Mouse (Mus musculus) A20 (cell line): ENCODE results near the gene Zmiz2.
"Not testable (repeated sequence)": the region's sequence is repeated elsewhere in the genome, so short reads cannot be mapped to it uniquely, and the experiment has no call there.

Source experiments
- DNase-seq: peaks from one replicate; pipeline ENCODE4 v3.0.0-alpha.2; 2011; ENCODE audit warnings: low read depth, low spot score

The Zmiz2 gene

GRCm38 (mm10) chr11:6388726-6389413 lies at the start of gene Zmiz2:
Zmiz2 (plus strand) TSS chr11:6389074.
- peak; percentile 97 for DNase-seq

- no peak for DNase-seq
Measured at GRCm38 (mm10) chr11:6345956-6346355, 42.9 kb upstream of the Zmiz2 start.

- no peak for DNase-seq
Measured at GRCm38 (mm10) chr11:6346966-6347365, 41.9 kb upstream of the Zmiz2 start.

DNA sequence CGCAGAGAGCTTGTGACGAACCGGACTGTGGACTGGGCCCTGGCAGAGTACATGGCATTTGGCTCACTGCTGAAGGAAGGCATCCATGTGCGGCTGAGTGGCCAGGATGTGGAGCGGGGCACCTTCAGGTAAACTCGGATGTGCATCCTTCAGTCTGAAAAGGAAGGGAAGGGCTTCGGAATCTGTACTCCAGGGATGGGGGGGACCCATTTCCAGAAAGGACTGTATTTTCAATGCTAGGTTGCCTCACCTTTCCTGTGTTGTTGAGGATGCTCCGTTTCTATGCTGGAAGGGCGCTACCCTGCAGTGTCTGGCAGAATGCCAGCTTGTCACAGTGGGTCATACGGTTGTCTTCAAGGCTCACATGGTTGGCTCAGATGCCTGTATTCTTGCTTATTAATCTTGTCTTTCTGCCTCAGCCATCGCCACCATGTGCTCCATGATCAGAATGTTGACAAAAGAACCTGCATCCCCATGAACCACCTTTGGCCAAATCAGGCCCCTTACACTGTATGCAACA lies 40.1 kb upstream of the Zmiz2 start:
- DNase-seq, result no peak

GRCm38 (mm10) chr11:6349586-6349985 lies 39.3 kb upstream of the Zmiz2 start:
- DNase-seq, result no peak

DNA sequence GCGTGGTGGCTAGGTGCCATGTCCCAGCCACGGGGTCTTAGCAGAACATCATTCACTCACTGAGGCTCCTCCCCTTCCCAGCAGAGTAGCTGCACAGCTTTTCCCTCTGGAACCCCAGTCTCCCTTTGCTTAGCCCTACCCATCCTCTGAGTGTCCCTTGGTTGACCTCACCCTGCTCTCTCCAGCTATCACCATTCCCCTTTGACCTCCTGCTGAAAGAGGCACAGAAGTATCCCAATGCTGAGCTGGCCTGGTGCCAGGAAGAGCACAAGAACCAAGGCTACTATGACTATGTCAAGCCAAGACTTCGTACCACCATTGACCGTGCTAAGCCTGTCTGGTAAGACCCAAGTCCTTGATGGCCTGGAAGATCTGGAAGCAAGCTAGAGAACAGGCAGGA lies 33.8 kb upstream of the Zmiz2 start:
- no peak for DNase-seq

GRCm38 (mm10) chr11:6364581-6365275 lies 24.1 kb upstream of the Zmiz2 start:
- no peak for DNase-seq

DNA sequence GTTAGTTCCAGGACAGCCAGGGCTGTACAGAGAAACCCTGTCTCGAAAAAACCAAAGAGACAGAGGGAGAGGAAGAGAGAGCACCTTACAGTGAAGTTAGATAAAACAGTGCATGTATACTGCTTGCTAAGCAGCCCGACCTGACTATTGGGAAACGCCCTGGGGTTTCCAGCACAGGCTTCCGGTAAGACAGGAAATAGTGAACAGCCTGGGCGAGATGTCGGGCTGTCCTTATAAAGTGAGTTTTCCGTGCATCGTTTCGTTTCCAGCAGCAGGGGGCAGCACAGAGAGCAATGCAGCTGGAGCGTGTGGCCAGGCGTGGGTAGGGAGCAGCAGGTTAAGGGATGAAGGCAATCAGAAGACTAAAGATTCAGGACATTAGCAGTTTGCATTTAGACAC lies 23.0 kb upstream of the Zmiz2 start:
- peak; percentile 85 for DNase-seq

GRCm38 (mm10) chr11:6366434-6366833 lies 22.4 kb upstream of the Zmiz2 start:
- no peak for DNase-seq

- no peak for DNase-seq
Measured at GRCm38 (mm10) chr11:6367156-6367555, 21.7 kb upstream of the Zmiz2 start.

DNA sequence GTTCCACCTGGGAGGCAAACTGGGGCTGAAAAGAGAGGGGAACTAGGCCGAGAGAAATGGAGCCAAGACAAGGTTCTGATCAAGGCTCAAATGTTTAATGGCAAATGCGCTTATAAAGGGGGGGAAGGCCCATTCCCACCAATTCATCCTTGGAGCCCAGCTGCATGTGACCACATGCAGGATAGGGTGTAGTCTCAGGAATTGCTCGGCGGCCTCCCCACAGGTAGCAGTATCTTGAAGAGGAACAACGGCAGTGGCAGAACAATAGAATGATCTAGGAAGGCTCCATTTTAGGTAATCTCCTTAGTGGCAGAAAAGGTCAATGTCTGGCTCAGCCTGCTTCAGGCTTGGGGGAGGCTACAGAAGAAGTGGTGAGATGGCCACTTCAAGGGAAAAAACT lies 20.9 kb upstream of the Zmiz2 start:
- DNase-seq, result not testable (repeated sequence)

DNA sequence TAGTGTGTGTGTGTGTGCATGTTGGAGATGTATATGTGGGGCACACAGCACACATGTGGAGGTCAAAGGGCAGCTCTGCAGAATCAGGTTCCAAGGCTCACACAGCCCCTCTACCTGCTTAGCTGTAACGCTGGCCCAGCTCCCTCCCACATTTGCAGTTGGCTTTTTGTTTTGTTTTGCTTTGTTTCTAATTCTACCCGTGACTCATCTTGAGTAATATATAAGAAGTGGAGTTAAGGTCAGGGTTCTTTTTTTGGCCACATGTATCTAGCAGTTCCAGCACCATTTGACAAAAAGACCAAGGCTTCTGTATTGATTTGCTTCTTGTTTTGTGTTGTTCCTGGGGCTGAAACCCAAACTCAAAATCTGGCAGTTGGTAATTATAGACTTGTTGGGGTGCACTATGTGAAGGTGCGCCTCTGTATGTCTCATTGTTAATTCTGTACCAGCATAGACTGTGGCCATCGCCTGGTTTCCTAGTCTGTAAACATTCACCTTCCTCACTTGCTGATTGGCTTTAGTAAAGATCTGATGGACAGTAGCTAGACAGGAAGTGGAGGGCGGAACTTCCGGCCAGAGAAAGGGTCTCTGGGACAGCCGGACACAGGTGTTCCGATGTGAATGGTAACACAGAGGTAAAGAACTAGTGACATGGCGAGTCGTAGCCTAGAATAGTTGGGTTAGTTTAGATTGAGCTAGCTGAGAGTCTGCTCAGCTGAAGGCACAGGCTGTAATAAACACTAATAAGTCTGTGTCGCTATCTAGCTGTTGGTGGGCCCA lies 17.3 kb upstream of the Zmiz2 start:
- no peak for DNase-seq

- no peak for DNase-seq
Measured at GRCm38 (mm10) chr11:6372784-6373183, 16.1 kb upstream of the Zmiz2 start.

DNA sequence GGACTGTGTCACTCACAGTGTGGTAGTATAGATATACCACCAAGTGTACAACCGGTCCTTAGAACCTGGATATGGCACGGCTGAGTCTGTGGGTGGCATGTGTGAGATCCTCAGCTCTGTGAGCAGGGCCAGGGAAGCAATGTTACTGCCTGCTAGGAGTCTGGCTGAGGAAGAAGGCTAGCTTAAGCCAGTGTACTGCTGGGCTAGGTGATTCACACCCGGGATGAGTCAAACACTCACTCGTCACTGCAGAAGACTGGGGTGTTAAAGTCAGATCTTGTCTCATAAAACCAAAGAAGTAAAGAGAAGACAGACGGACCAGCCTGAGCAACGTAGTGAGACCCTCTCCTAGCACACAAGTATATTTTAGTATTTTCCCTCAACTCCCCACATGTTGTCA lies 8.0 kb upstream of the Zmiz2 start:
- no peak for DNase-seq

GRCm38 (mm10) chr11:6388126-6388725 lies 648 bp upstream of the Zmiz2 start:
- no peak for DNase-seq

DNA sequence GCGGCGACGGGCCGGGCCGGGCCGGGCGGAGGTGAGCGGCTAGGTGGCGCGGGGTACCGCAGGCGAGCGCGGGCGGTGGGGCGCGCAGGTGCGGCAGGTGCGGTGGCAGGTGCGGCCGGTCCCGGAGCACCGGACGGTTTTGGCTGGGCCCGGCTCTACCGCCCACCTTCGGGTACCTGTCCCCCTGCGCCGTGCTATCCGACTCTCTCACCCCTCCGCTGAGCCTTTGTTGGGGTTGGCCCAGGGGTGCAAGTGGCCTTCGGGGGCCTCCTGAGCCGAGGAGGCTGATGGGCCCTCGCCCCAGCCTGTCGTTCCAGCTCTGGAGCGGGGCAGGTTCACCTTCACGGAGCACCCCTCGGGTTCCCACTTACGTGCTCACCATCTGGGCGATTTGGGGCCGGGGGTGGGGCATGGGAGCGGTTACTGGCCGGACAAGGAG lies 628 bp downstream of the Zmiz2 start:
- peak; percentile 65 for DNase-seq

DNA sequence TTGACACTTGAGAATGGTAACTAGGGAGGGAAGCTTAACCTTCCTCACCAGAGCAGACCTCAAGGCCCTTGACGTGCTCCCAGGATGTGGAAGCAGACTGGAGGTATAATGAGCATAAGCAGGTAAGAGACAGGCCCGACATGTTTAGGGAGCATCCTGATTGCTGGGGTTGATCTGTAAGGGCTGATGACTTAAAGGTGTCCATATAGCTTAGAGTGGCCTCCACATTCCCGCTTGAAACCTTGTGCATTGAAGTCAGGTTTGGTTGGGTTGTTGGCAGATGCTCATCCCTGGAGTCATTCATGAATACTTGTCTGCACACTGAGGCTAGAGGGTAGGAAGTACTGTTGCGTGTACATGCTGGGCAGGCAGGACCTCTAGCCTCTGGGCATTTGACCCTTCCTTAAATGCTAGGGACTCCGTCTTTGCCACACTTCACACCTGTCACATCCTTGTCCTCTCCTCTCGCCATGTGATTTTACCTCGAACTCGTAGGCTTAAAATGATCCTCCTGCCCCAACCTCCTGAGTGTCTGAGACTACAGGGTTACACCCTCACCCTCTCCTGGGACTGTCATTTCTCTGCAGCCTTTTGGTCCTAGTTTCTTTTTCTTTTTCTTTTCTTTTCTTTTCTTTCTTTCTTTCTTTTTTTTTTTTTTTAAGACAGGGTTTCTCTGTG lies 1.6 kb downstream of the Zmiz2 start:
- DNase-seq, result peak; percentile 55

DNA sequence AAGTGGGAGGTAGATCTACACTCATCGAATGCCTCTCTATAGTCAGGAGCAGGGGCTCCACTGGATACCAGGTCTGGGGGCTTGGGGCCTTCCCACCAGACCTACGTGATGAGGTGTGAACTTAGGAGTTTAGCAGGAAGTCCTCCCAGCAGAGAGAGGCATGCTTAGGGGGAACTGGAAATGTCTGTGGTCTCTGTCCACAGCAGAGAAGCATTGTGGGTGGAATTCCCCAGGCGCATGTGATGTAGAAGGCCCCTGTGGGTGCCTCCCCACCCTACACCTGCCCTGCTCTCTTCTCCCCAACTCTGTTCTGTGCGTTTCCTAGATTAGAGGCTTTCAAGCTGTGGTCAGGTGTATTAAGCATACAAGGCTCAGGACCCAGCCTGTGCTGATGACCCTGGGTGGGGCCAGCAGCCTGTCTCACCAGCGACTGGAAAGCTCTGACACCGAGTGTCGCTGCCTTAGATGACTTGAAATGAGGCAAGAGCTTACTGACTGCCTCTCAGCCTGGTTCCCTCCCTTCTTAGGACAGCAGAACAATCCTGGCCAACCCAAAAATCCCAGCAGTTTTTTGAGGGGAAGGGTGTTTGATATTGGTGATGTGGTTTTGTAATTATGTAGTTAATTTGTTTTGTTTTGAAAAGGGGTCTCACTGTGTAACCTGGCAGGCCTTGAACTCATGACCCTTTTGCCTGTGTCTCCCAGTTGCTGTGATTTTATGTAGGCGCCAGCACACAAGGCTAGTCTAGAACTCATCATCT lies 2.8 kb downstream of the Zmiz2 start:
- peak; percentile 90 for DNase-seq

DNA sequence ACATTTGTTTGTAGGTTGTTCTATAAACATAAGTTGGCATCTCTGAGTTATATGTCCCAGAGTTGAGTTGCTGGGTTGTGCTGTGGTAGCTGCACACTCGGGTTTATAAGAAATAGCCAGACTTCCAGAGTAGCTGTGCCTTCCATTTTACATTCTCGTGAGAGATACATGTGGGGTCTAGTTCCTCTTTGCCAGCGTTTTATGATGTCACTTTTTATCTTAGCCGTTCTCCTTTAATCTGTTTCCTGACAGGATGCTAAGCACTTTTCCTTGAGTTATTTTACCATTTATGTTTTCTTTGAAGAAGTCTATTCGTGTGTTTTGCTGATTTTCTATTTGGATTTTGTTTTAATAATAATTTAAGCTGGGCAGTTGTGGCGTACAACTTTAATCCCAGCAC lies 4.0 kb downstream of the Zmiz2 start:
- DNase-seq, result no peak

DNA sequence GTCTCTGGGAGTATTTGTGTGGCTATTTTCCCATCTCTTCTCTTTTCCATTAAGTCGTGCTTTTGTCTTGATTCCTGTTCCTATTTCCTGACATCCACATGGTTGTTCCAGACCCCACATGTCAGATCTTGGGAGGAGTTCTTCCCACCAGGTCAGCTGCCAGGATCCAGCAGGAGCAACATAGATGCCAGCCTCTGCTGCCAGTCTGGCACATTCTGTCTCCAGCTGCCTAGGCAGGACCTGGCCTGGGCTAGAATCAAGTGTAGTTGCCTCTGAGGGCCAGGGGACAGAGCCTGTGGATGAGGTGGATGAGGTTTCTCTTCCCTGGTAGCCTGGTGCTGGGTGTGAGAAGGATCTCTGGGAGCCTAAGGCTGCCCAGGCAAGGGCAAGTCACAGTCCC lies 5.0 kb downstream of the Zmiz2 start:
- no peak for DNase-seq

DNA sequence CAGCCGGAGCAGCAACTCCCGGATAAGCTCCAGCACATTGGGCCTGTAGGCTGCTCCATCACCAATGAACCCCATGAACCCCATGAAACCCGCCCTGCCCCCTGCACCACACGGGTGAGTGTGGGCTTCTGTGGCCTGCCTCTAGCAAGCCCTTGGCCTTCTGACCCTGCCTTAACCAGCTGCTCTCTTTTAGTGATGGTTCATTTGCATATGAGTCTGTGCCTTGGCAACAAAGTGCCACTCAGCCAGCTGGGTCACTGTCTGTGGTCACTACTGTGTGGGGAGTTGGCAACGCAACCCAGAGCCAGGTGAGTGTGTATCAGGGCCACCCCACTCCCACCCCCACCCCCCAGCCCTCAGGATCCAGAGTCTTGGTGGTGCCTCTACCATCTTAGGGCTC lies 6.7 kb downstream of the Zmiz2 start:
- peak; percentile 54 for DNase-seq
